Mouse (Mus musculus) lung, adult 18-20 months (tissue): Measurements from ENCODE around the gene Meiob.

Experiments used
- DNase-seq, 2 experiments: peaks; one replicate each; pipeline ENCODE4 v3.0.0; 2022; ENCODE audit warnings: mixed read lengths in 2 of 2

The Meiob gene

GRCm38 (mm10) chr17:24803952-24804951, at the start of gene Meiob:
Gene Meiob, plus strand, starts transcription at chr17:24804289.
- peak; percentile 70 to 73 for DNase-seq

GRCm38 (mm10) chr17:24757394-24757793, 46.7 kb upstream of the Meiob start:
- DNase-seq, result no peak

DNA sequence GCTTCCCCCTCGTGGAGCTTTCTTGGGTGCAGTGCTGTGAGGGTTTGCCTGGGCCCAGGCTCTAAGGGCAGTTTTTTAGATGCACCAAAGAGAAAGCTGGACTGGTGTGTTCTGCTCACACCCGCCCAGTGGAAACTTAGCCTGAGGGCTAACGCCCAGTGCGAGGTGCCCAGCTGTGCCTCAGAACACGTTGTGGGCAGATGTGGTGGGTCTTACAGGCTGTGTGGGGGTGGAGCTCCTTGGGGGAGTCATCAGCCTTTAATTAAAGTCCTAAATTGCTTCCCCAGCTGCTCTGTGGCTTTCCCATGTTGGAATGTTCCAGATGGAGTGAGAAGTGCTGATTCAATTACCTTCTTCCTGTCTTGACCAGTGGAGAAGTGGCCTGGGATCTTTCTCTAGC, 43.0 kb upstream of the Meiob start:
- no peak for DNase-seq

DNA sequence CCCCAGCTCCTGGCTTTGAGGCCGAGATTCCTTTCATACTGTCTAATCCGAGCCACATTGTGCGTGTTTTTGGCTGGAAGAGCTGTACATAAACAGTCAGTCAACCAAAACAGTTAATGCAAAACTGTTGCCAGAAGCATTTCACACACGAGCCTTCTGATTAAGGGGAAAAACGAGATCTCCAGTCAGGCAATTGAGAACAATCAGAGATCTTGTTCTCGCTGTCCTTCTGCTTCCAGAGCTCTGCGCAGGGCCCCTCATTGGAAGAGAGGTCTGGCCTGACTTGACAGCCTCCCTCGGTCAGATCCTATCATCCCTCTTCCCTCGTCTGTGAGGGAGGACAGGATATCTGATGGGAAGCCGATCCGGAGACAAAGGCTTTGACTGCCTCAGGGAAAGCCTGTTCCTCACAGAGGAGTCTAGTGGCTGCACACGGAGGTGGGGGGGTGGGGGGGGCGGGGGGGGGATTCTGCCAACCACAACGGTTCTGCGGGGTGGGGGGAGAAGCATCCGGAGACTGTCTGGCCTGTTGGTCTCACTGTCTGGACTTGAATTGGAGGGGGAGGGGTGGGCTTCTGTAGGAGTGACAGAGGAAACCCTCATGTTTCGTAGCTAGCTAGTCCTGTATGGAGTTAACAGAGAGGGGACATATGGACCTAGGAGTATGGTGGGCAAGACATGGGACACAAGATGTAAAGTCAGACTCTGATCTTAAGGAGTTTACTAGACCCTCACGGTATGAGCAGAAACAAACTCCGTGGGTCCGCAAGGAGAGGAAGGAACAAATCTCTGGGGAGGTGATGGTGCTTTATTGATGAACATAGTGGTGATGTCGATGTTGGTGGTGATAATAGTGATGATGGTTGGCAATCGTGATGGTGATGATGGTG, 38.8 kb upstream of the Meiob start:
- peak in 1 of 2 experiments; percentile 1 for DNase-seq

DNA sequence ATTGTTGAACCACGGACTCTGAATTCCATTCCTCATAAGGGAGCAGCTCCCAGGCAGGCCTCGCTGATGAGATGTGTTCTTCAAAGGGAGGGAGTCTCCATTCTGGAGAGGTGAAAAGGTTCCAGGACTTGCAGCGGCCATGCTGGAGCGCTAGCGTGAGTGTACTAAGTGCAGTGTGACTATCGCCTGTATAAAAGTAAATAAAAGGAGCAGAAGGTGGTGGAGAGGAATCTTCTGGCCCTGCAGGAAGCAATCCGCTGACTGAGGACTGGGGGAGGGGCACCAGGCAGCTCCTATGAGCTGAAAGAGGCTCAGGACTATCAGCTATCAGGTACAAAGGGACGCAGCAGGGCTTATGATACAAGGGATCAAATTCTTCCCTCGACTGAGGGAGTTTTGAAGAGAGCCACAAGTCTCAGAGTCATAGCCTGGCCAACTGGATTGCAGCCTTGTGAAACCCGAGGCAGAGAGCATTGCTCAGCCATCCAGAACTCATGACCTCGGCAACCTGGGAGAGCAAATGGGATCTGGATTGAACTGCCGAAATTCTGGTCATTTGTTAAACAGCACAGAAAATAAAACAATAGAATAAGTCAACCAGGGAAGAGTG, 37.7 kb upstream of the Meiob start:
- peak in 1 of 2 experiments; percentile 3 for DNase-seq

- peak; percentile 34 to 40 for DNase-seq
Measured at GRCm38 (mm10) chr17:24769146-24769545, 34.9 kb upstream of the Meiob start.

GRCm38 (mm10) chr17:24773241-24773640, 30.8 kb upstream of the Meiob start:
- DNase-seq, result no peak

DNA sequence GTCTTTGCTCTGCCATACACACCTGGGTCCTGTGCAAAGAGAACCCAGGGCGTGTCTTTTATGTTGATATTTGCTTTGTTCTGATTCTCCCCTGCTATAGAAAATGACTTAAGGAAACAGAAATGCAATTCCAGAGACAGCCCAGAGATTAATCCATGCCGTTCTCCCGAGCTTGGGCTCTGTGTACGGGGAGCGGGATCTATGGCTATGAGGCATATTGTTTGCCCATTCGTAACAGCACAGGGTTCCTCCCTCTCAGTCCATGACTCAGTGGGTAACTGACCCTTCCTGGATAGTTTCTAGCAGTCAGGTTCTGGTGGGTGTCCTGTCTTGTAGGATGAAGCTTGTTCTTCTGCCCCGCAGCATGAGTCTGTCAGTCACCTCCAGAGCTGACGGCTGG, 28.9 kb upstream of the Meiob start:
- DNase-seq, result no peak

DNA sequence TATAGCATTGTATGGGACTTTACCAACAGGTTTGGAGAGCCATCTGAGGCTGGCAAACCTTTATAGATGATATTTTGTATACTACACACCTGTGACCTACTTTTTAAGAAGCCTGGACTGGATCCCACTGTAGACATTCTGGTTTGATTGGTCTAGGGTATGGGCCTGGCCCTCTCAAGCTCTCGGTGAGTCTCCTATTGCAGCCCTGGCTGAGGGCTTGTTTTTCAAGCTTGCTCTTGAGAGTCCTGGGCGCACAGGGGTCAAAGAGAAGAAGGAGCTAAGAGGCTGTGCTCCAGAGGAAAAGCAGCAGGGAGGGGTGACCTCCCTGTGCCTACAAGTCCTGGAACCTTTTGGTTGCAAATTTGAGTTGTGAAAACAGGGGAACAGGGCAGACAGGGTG, 27.0 kb upstream of the Meiob start:
- peak; percentile 79 to 86 for DNase-seq

GRCm38 (mm10) chr17:24780821-24781220, 23.3 kb upstream of the Meiob start:
- DNase-seq, result no peak

- DNase-seq, result no peak
Measured at GRCm38 (mm10) chr17:24792190-24792589, 11.9 kb upstream of the Meiob start.

GRCm38 (mm10) chr17:24794791-24795190, 9.3 kb upstream of the Meiob start:
- no peak for DNase-seq

DNA sequence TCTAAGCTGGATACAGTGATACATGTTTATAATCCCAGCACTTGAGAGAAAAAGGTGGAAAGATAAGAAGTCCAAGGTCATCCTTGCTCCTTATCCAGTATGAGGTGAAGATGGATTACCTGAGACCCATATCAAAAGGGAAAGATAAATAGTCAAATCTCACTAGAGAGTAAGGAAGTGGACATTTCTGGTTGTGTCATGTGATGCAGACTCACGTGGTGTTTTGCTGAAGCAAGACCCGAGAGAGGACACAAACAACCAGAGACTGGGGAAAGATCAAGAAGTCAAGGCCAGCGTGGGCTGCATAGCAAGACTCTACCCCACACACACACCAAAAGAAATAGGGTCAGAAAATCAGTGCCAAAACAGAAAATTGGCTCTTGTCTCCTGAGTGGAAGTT, 7.1 kb upstream of the Meiob start:
- DNase-seq, result no peak

DNA sequence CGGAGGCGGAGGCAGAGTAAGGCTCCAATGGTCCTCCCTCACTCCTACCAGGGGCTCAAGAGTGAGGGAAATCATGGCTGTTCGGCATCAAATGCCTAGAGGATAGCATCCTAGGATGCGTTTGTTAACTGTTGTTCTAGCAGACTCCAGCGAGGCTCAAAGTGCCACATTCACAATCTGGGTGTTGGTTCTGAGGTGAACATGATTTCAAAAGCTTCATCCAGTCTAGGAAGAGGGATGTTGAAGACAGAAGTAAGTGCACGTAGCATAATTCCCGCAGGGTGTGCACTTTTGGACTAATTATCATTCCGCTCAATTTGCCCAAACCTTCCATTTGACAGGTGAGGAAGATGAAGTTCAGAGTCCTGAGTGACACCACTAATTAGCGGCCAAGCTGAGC, 5.9 kb upstream of the Meiob start:
- no peak for DNase-seq

- no peak for DNase-seq
Measured at GRCm38 (mm10) chr17:24799476-24799875, 4.6 kb upstream of the Meiob start.

- no peak for DNase-seq
Measured at GRCm38 (mm10) chr17:24800524-24800923, 3.6 kb upstream of the Meiob start.

DNA sequence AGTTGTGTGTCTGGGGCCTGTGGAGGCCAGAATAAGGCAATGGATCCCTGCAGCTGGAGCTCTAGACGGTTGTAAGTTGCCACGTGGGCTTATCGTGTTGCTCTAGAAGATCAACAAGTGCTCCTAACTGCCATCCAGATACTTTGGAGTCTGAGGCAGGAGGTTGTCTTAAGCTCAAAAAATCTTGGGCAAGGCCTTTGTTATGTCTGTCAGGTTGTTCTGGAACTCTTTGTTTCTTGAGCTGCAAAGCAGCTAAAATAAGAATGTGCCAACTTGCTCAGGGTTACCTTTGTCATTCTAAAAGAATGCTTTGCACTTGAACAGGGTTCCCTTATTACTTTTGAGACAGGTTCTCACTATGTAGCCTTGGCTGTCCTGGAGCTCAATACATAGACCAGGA, 7.1 kb downstream of the Meiob start:
- no peak for DNase-seq

DNA sequence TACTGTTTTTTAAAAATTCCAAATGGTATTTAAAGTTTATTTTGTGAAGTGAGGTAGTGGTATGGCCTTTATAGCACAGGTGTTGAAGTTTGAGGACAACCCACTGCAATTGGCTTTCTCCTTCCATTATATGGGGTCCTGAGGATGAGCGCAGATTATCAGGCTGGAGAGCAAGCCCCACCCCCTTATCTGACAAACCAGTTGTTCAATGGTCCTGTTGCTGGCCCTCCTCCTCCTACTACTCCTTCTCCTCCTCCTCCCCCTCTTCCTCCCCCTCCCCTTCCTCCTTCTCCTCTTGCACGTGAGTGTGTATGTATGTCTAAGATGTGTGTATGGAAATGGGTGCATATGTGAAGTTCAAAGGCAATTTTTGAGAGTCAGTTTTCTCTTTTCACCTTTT, 8.1 kb downstream of the Meiob start:
- DNase-seq, result no peak

DNA sequence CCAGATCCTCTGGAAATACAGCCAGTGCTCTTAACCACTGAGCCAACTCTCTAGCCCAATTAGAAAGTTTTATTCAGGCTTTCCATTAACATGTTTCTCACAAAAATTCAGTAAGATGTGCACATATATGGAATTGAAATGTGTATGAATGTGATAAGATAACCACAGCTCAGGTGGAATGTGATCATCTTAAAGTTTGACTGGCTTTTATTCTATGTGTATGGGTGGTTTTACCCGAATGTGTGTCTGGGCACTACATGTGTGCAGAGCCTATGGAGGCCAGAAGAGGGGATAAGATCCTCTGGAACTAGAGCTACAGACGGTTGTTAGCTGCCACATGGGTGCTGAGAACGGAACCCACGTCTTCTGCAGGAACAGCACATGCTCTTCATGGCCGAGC, 11.2 kb downstream of the Meiob start:
- no peak for DNase-seq

- DNase-seq, result no peak
Measured at GRCm38 (mm10) chr17:24817503-24817902, 13.4 kb downstream of the Meiob start.

DNA sequence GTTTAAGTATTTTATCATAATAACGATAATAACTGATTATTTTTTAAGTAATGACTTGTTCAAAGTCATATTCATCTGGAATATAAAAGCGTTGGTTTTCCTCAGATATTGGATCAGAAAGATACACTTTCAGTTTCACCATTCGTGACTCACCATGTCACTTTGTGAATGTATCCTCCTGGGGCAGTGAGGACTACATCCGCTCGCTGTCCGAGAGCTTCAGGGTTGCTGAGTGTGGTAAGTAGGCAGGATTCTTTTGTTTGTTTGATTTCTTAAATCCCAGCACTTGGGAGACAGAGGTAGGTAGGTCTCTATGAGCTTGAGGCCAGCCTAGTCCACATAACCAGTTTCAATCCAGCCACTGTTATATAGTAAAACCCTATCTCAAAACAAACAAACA, 14.1 kb downstream of the Meiob start:
- DNase-seq, result no peak

DNA sequence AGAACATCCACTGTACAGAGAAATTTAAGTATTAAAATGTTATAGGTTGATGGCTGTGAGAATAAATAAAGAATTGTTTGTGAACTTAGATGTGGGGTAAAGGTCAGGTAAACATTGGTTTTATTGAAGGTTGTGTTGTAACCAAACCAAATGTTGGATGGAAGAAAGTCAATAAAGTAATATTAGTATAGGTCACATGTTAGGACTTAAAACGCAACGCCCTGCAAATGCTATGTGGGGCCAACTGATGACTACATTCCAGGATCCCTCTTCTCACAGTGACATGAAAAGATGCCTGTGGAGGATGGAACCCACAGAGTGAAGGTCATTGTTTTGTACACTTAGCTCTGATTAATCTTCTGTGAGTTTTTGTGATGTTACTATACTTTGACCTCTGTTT, 15.4 kb downstream of the Meiob start:
- no peak for DNase-seq
